Mouse (Mus musculus): ENCODE results near the gene Amer2.

DNA sequence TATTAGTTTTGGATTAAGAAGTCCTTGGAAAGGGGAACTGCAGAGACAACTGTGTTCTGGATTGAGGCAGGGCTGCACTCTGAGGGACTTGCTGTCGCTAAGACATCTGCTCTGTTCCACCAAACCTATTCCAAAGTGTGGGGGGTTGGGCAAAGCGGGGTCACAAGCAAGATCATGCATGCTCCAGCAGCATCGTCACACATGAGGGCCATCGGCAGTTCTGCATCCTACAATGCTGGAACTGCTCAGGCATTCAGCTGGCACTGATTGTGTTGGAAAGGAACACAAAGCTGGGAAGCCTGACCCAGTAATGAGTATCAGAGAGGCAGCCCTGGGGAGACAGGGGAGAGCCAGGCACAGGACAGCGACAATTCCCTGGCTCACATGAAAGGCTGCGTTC lies 56.5 kb downstream of the Amer2 start:
- TF ChIP-seq CTCF (IDR thresholded peaks at IDR 0.05; ENCODE audit: low read depth, low read length) (no peak), POLR2A (IDR thresholded peaks at IDR 0.05; ENCODE audit: insufficient read depth, low read length) (no peak), EP300 (IDR thresholded peaks at IDR 0.05; ENCODE audit: insufficient read depth, low read depth, low read length) (no peak)

Data from ES-Bruce4 (cell line).